Mouse (Mus musculus) intestine, postnatal 0 days (tissue): ENCODE results near the gene Olfr62. TPM values are rescaled to one million over a fixed set of nuclear protein-coding genes. Genes with fewer than 3 reads are reported as not detected.
A peak's percentile ranks its signal among the peaks of the same experiment; 100 is the strongest.

ENCODE experiments used
- ATAC-seq: fragments of 200-750 bp; cut with Nextera tagmentation; 2 replicates; pipeline ENCODE4 v1.8.0; 2017; ENCODE audit warnings: mild to moderate bottlenecking, moderate TSS enrichment, moderate library complexity
- H3K27ac ChIP-seq: fragments of 300-500 bp; sonication (generic); 2 replicates; pipeline ENCODE4 v1.5.1; 2014; ENCODE audit warnings: mild to moderate bottlenecking, low read depth, low read length, moderate library complexity
- H3K27me3 ChIP-seq: fragments of 300-500 bp; sonication (generic); replicated peaks from 2 replicates; pipeline ENCODE4 v1.6.1; 2014; ENCODE audit warnings: low read length, mixed read lengths; ENCODE audit not compliant: control insufficient read depth, insufficient read depth
- H3K36me3 ChIP-seq: fragments of 300-500 bp; sonication (generic); 2 replicates; pipeline ENCODE4 v1.6.1; 2014; ENCODE audit warnings: mild to moderate bottlenecking, moderate library complexity; ENCODE audit not compliant: control insufficient read depth, insufficient read depth
- H3K4me1 ChIP-seq: fragments of 300-500 bp; sonication (generic); replicated peaks from 2 replicates; pipeline ENCODE4 v1.6.1; 2014; ENCODE audit warnings: antibody characterized with exemption, low read length, mixed read lengths; ENCODE audit not compliant: control insufficient read depth, insufficient read depth
- H3K4me2 ChIP-seq: fragments of 300-500 bp; sonication (generic); replicated peaks from 2 replicates; pipeline ENCODE4 v1.6.1; 2014; ENCODE audit warnings: low read depth, mild to moderate bottlenecking, moderate library complexity
- H3K4me3 ChIP-seq: fragments of 300-500 bp; sonication (generic); 2 replicates; pipeline ENCODE4 v1.5.1; 2014; ENCODE audit warnings: low read depth, low read length
- H3K9ac ChIP-seq: fragments of 300-500 bp; sonication (generic); 2 replicates; pipeline ENCODE4 v1.6.1; 2014; ENCODE audit warnings: mild to moderate bottlenecking, low read depth, low read length
- H3K9me3 ChIP-seq: fragments of 300-500 bp; sonication (generic); 2 replicates; pipeline ENCODE4 v1.6.1; 2016; ENCODE audit warnings: mixed run types; ENCODE audit not compliant: control insufficient read depth
- CTCF ChIP-seq: sonication (generic); IDR thresholded peaks from 2 replicates; pipeline ENCODE4 v1.5.1; 2016; ENCODE audit warnings: low read depth, mild to moderate bottlenecking, control low read depth, antibody characterized with exemption, moderate library complexity
- WGBS: fragments of 180-500 bp; shearing (Covaris S2); extraction: QIAGEN DNeasy Blood & Tissue Kit; methylation state at CpG from one replicate; pipeline ENCODE4 v1.1.7; 2014; 5-methylcytosine and 5-hydroxymethylcytosine counted together
- polyA plus RNA-seq: library from polyadenylated mRNA; unstranded; fragments of >200 nt; fragmentation: Nextera tagmentation; extraction: Ambion mirVana; gene quantifications from 2 replicates; pipeline ENCODE4 v1.2.1, GENCODE M21; 2015

Olfr62 gene
- not detected in 2 replicates for polyA plus RNA-seq

GRCm38 (mm10) chr4:118658652-118659051 lies at the start of gene Olfr62:
TSS of gene Olfr62 (plus strand) at chr4:118658952.
- H3K4me1 ChIP-seq: no peaks in the 10 kb centered on the region
- H3K9me3 ChIP-seq: no peaks in the 10 kb centered on the region
- no peak for ATAC-seq
- no peak within 1 kb of the TSS for H3K9ac ChIP-seq
- no peak within 1 kb of the TSS for H3K4me2 ChIP-seq
- no peaks in the 10 kb centered on the region for H3K27me3 ChIP-seq
- TF ChIP-seq CTCF: no peak
- no peak within 1 kb of the TSS for H3K27ac ChIP-seq
- H3K36me3 ChIP-seq: no peaks in the 10 kb centered on the region
- H3K4me3 ChIP-seq: no peak within 1 kb of the TSS

- ATAC-seq: no peak
- no peak overlapping the region for H3K4me2 ChIP-seq
- WGBS: 70% methylated on average over 3 of the region's 3 CpGs
- H3K4me3 ChIP-seq: no peak overlapping the region
- no peaks in the 10 kb centered on the region for H3K27me3 ChIP-seq
- no peaks in the 10 kb centered on the region for H3K4me1 ChIP-seq
- no peaks in the 10 kb centered on the region for H3K9me3 ChIP-seq
- no peak for TF ChIP-seq CTCF
- no peak overlapping the region for H3K9ac ChIP-seq
- no peaks in the 10 kb centered on the region for H3K36me3 ChIP-seq
- no peak overlapping the region for H3K27ac ChIP-seq
These were observed 48.9 kb upstream of the Olfr62 start for GRCm38 (mm10) chr4:118609836-118610235.

GRCm38 (mm10) chr4:118612619-118613018 lies 46.1 kb upstream of the Olfr62 start:
- Histone ChIP-seq H3K9ac (no peak overlapping the region), H3K4me3 (no peak overlapping the region), H3K36me3 (no peaks in the 10 kb centered on the region), H3K4me1 (no peaks in the 10 kb centered on the region), H3K27me3 (no peaks in the 10 kb centered on the region), H3K27ac (no peak overlapping the region), H3K4me2 (no peak overlapping the region), H3K9me3 (no peaks in the 10 kb centered on the region)
- TF ChIP-seq CTCF: peak; percentile 61
- 24% methylated on average over 11 of the region's 11 CpGs for WGBS
- no peak for ATAC-seq

GRCm38 (mm10) chr4:118615412-118615811 lies 43.3 kb upstream of the Olfr62 start:
- H3K9me3 ChIP-seq: no peaks in the 10 kb centered on the region
- H3K9ac ChIP-seq: no peak overlapping the region
- no peak overlapping the region for H3K4me2 ChIP-seq
- H3K4me3 ChIP-seq: no peak overlapping the region
- 84% methylated on average over 11 of the region's 11 CpGs for WGBS
- no peak overlapping the region for H3K27ac ChIP-seq
- TF ChIP-seq CTCF: no peak
- H3K36me3 ChIP-seq: no peaks in the 10 kb centered on the region
- no peaks in the 10 kb centered on the region for H3K4me1 ChIP-seq
- no peaks in the 10 kb centered on the region for H3K27me3 ChIP-seq
- ATAC-seq: no peak

GRCm38 (mm10) chr4:118620279-118620966 lies 38.3 kb upstream of the Olfr62 start, which contains the start of the genes Cfap57 and Ebna1bp2:
TSS of gene Cfap57 (minus strand) at chr4:118620777.
TSS of gene Ebna1bp2 (plus strand) at chr4:118620799.
- Histone ChIP-seq H3K27ac (no peak within 1 kb of the TSS), H3K9me3 (no peaks in the 10 kb centered on the region), H3K36me3 (peaks cover 27% of the 10 kb centered on the region), H3K4me3 (peak within 1 kb of the TSS; percentile 76), H3K9ac (peak within 1 kb of the TSS; percentile 72), H3K4me2 (peak within 1 kb of the TSS; percentile 97), H3K27me3 (no peaks in the 10 kb centered on the region), H3K4me1 (no peaks in the 10 kb centered on the region)
- WGBS: under 1% methylated on average over 38 of the region's 41 CpGs
- no peak for TF ChIP-seq CTCF
- ATAC-seq: peak; percentile 89

GRCm38 (mm10) chr4:118620967-118621320 lies 37.8 kb upstream of the Olfr62 start:
- Histone ChIP-seq H3K36me3 (peaks cover 32% of the 10 kb centered on the region), H3K4me1 (no peaks in the 10 kb centered on the region), H3K27me3 (no peaks in the 10 kb centered on the region), H3K9me3 (no peaks in the 10 kb centered on the region), H3K27ac (no peak overlapping the region), H3K4me2 (peak overlapping the region; percentile 97), H3K9ac (peak overlapping the region; percentile 72), H3K4me3 (peak overlapping the region; percentile 76)
- no peak for TF ChIP-seq CTCF
- under 1% methylated on average over 23 of the region's 23 CpGs for WGBS
- ATAC-seq: no peak; the same call in 1 of the 2 replicates

GRCm38 (mm10) chr4:118621781-118622180 lies 37.0 kb upstream of the Olfr62 start:
- WGBS: 76% methylated on average over 9 of the region's 9 CpGs
- no peaks in the 10 kb centered on the region for H3K27me3 ChIP-seq
- H3K4me2 ChIP-seq: peak overlapping the region; percentile 97
- no peak overlapping the region for H3K9ac ChIP-seq
- ATAC-seq: no peak
- H3K9me3 ChIP-seq: no peaks in the 10 kb centered on the region
- peaks cover 39% of the 10 kb centered on the region for H3K36me3 ChIP-seq
- TF ChIP-seq CTCF: no peak
- H3K27ac ChIP-seq: no peak overlapping the region
- H3K4me3 ChIP-seq: peak overlapping the region; percentile 76
- H3K4me1 ChIP-seq: no peaks in the 10 kb centered on the region
